Mouse (Mus musculus): ENCODE results near the gene Sapcd1. TPM values are rescaled to one million over a fixed set of nuclear protein-coding genes. Genes with fewer than 3 reads are reported as not detected.
A peak's percentile ranks its signal among the peaks of the same experiment; 100 is the strongest.
"Not testable (repeated sequence)": the region's sequence is repeated elsewhere in the genome, so short reads cannot be mapped to it uniquely, and the experiment has no call there.

The Sapcd1 gene
- polyA plus RNA-seq, 1 experiment from 2014 or later: 6.6 TPM

- H3K9ac ChIP-seq (ENCODE audit: low read depth, low read length): peak within 1 kb of the TSS; percentile 86
- peak within 1 kb of the TSS; percentile 95 for H3K4me3 ChIP-seq (ENCODE audit: low read length)
- peak; percentile 93 for ATAC-seq (ENCODE audit: low FRiP score, low TSS enrichment)
- no peaks in the 10 kb centered on the region for H3K27me3 ChIP-seq (ENCODE audit: control insufficient read depth, insufficient read depth, low read length)
- peaks cover 35% of the 10 kb centered on the region for H3K36me3 ChIP-seq (ENCODE audit: control insufficient read depth, insufficient read depth, low read length)
- H3K4me1 ChIP-seq (ENCODE audit: control insufficient read depth, insufficient read depth, low read length): peaks cover 28% of the 10 kb centered on the region
- H3K27ac ChIP-seq (ENCODE audit: low read depth, low read length): peak within 1 kb of the TSS; percentile 98
- WGBS: 0% methylated on average over 64 of the region's 83 CpGs
- no peaks in the 10 kb centered on the region for H3K9me3 ChIP-seq (ENCODE audit: control insufficient read depth, low read length)
- H3K4me2 ChIP-seq (replicated peaks; ENCODE audit: low read depth, low read length): peak within 1 kb of the TSS; percentile 97
Measured at GRCm38 (mm10) chr17:35000717-35001451, 26.9 kb downstream of the Sapcd1 start, which contains the start of gene Vars. Vars (plus strand) TSS chr17:35000987.

- peak overlapping the region; percentile 98 for H3K27ac ChIP-seq (ENCODE audit: low read depth, low read length)
- H3K36me3 ChIP-seq (ENCODE audit: control insufficient read depth, insufficient read depth, low read length): peaks cover 27% of the 10 kb centered on the region
- not testable (repeated sequence) for H3K9me3 ChIP-seq (ENCODE audit: control insufficient read depth, low read length); H3K27me3 ChIP-seq (ENCODE audit: control insufficient read depth, insufficient read depth, low read length); ATAC-seq (ENCODE audit: low FRiP score, low TSS enrichment)
- peak overlapping the region; percentile 97 for H3K4me2 ChIP-seq (replicated peaks; ENCODE audit: low read depth, low read length)
- H3K9ac ChIP-seq (ENCODE audit: low read depth, low read length): peak overlapping the region; percentile 86
- peaks cover 28% of the 10 kb centered on the region for H3K4me1 ChIP-seq (ENCODE audit: control insufficient read depth, insufficient read depth, low read length)
- H3K4me3 ChIP-seq (ENCODE audit: low read length): peak overlapping the region; percentile 95
- WGBS: 20% methylated on average over 29 of the region's 32 CpGs
Measured at GRCm38 (mm10) chr17:34999871-35000716, 27.7 kb downstream of the Sapcd1 start.

- Histone ChIP-seq H3K4me1 (ENCODE audit: control insufficient read depth, insufficient read depth, low read length) (peaks cover 28% of the 10 kb centered on the region), H3K36me3 (ENCODE audit: control insufficient read depth, insufficient read depth, low read length) (peaks cover 16% of the 10 kb centered on the region; the same call in 1 of the 2 replicates), H3K4me3 (ENCODE audit: low read length) (peak overlapping the region; percentile 36; the same call in 1 of the 2 replicates), H3K9me3 (ENCODE audit: control insufficient read depth, low read length) (no peaks in the 10 kb centered on the region), H3K27ac (ENCODE audit: low read depth, low read length) (no peak overlapping the region), H3K9ac (ENCODE audit: low read depth, low read length) (peak overlapping the region; percentile 14; the same call in 1 of the 2 replicates), H3K4me2 (replicated peaks; ENCODE audit: low read depth, low read length) (peak overlapping the region; percentile 97), H3K27me3 (ENCODE audit: control insufficient read depth, insufficient read depth, low read length) (no peaks in the 10 kb centered on the region)
- 90% methylated on average over 15 of the region's 15 CpGs for WGBS
- no peak for ATAC-seq (ENCODE audit: low FRiP score, low TSS enrichment)
Measured at GRCm38 (mm10) chr17:34998526-34999430, 29.0 kb downstream of the Sapcd1 start.

- 90% methylated on average over 5 of the region's 5 CpGs for WGBS
- no peaks in the 10 kb centered on the region for H3K9me3 ChIP-seq (ENCODE audit: control insufficient read depth, low read length)
- H3K36me3 ChIP-seq (ENCODE audit: control insufficient read depth, insufficient read depth, low read length): peaks cover 16% of the 10 kb centered on the region; the same call in 1 of the 2 replicates
- peaks cover 13% of the 10 kb centered on the region for H3K4me1 ChIP-seq (ENCODE audit: control insufficient read depth, insufficient read depth, low read length)
- H3K27ac ChIP-seq (ENCODE audit: low read depth, low read length): no peak overlapping the region
- ATAC-seq (ENCODE audit: low FRiP score, low TSS enrichment): no peak
- no peaks in the 10 kb centered on the region for H3K27me3 ChIP-seq (ENCODE audit: control insufficient read depth, insufficient read depth, low read length)
- no peak overlapping the region for H3K9ac ChIP-seq (ENCODE audit: low read depth, low read length)
- peak overlapping the region; percentile 6; the same call in 1 of the 2 replicates for H3K4me3 ChIP-seq (ENCODE audit: low read length)
- no peak overlapping the region; the same call in 1 of the 2 replicates for H3K4me2 ChIP-seq (replicated peaks; ENCODE audit: low read depth, low read length)
Measured at GRCm38 (mm10) chr17:34997142-34997483, 30.7 kb downstream of the Sapcd1 start.

- ATAC-seq (ENCODE audit: low FRiP score, low TSS enrichment): no peak
- Histone ChIP-seq H3K4me3 (ENCODE audit: low read length) (peak overlapping the region; percentile 6; the same call in 1 of the 2 replicates), H3K9me3 (ENCODE audit: control insufficient read depth, low read length) (no peaks in the 10 kb centered on the region), H3K4me2 (replicated peaks; ENCODE audit: low read depth, low read length) (no peak overlapping the region; the same call in 1 of the 2 replicates), H3K27ac (ENCODE audit: low read depth, low read length) (no peak overlapping the region), H3K9ac (ENCODE audit: low read depth, low read length) (no peak overlapping the region), H3K36me3 (ENCODE audit: control insufficient read depth, insufficient read depth, low read length) (peaks cover 17% of the 10 kb centered on the region; the same call in 1 of the 2 replicates), H3K27me3 (ENCODE audit: control insufficient read depth, insufficient read depth, low read length) (no peaks in the 10 kb centered on the region), H3K4me1 (ENCODE audit: control insufficient read depth, insufficient read depth, low read length) (peaks cover 12% of the 10 kb centered on the region)
- WGBS: 83% methylated on average over 12 of the region's 14 CpGs
Measured at GRCm38 (mm10) chr17:34996411-34997141, 31.2 kb downstream of the Sapcd1 start.

- 92% methylated on average over 4 of the region's 4 CpGs for WGBS
- not testable (repeated sequence) for H3K4me2 ChIP-seq (replicated peaks; ENCODE audit: low read depth, low read length); H3K9ac ChIP-seq (ENCODE audit: low read depth, low read length); ATAC-seq (ENCODE audit: low FRiP score, low TSS enrichment); H3K9me3 ChIP-seq (ENCODE audit: control insufficient read depth, low read length); H3K27ac ChIP-seq (ENCODE audit: low read depth, low read length); H3K4me3 ChIP-seq (ENCODE audit: low read length); H3K27me3 ChIP-seq (ENCODE audit: control insufficient read depth, insufficient read depth, low read length)
- Histone ChIP-seq H3K36me3 (ENCODE audit: control insufficient read depth, insufficient read depth, low read length) (peaks cover 23% of the 10 kb centered on the region; the same call in 1 of the 2 replicates), H3K4me1 (ENCODE audit: control insufficient read depth, insufficient read depth, low read length) (peaks cover 12% of the 10 kb centered on the region)
Measured at GRCm38 (mm10) chr17:34995927-34996326, 31.9 kb downstream of the Sapcd1 start.

GRCm38 (mm10) chr17:34995192-34995591 is 32.6 kb downstream of the Sapcd1 start:
- Histone ChIP-seq H3K36me3 (ENCODE audit: control insufficient read depth, insufficient read depth, low read length) (peaks cover 26% of the 10 kb centered on the region; the same call in 1 of the 2 replicates), H3K4me1 (ENCODE audit: control insufficient read depth, insufficient read depth, low read length) (peaks cover 12% of the 10 kb centered on the region)
- WGBS: 92% methylated on average over 4 of the region's 4 CpGs
- not testable (repeated sequence) for H3K27me3 ChIP-seq (ENCODE audit: control insufficient read depth, insufficient read depth, low read length); ATAC-seq (ENCODE audit: low FRiP score, low TSS enrichment); H3K9me3 ChIP-seq (ENCODE audit: control insufficient read depth, low read length); H3K9ac ChIP-seq (ENCODE audit: low read depth, low read length); H3K4me2 ChIP-seq (replicated peaks; ENCODE audit: low read depth, low read length); H3K27ac ChIP-seq (ENCODE audit: low read depth, low read length); H3K4me3 ChIP-seq (ENCODE audit: low read length)

GRCm38 (mm10) chr17:34994751-34995150 is 33.1 kb downstream of the Sapcd1 start:
- Histone ChIP-seq H3K4me2 (replicated peaks; ENCODE audit: low read depth, low read length) (no peak overlapping the region), H3K36me3 (ENCODE audit: control insufficient read depth, insufficient read depth, low read length) (peaks cover 27% of the 10 kb centered on the region; the same call in 1 of the 2 replicates), H3K4me3 (ENCODE audit: low read length) (no peak overlapping the region), H3K4me1 (ENCODE audit: control insufficient read depth, insufficient read depth, low read length) (peaks cover 9% of the 10 kb centered on the region), H3K27ac (ENCODE audit: low read depth, low read length) (no peak overlapping the region), H3K9ac (ENCODE audit: low read depth, low read length) (no peak overlapping the region), H3K9me3 (ENCODE audit: control insufficient read depth, low read length) (no peaks in the 10 kb centered on the region), H3K27me3 (ENCODE audit: control insufficient read depth, insufficient read depth, low read length) (no peaks in the 10 kb centered on the region)
- ATAC-seq (ENCODE audit: low FRiP score, low TSS enrichment): no peak

Data from kidney, embryonic 14.5 days (tissue).